Mouse (Mus musculus) liver, postnatal 0 days (tissue): ENCODE results near the gene Apela. TPM values are rescaled to one million over a fixed set of nuclear protein-coding genes. Genes with fewer than 3 reads are reported as not detected.

Experiments used
- ATAC-seq: fragments of 200-750 bp; cut with Nextera tagmentation; 2 replicates; pipeline ENCODE4 v1.8.0; 2017; ENCODE audit warnings: mild to moderate bottlenecking, moderate library complexity
- DNase-seq: peaks from one replicate; pipeline ENCODE4 v3.0.0-alpha.2; 2016
- H3K27ac ChIP-seq: fragments of 300-500 bp; sonication (generic); 2 replicates; pipeline ENCODE4 v1.5.1; 2014; ENCODE audit warnings: antibody characterized with exemption, moderate library complexity, mild to moderate bottlenecking, low read depth
- H3K27me3 ChIP-seq: fragments of 300-500 bp; sonication (generic); 2 replicates; pipeline ENCODE4 v1.6.1; 2014; ENCODE audit warnings: low read length, control low read depth, mixed read lengths; ENCODE audit not compliant: insufficient read depth
- H3K36me3 ChIP-seq: fragments of 300-500 bp; sonication (generic); replicated peaks from 2 replicates; pipeline ENCODE4 v1.6.1; 2014; ENCODE audit warnings: mild to moderate bottlenecking, control low read depth, low read length, moderate library complexity, mixed read lengths; ENCODE audit not compliant: insufficient read depth
- H3K4me1 ChIP-seq: fragments of 300-500 bp; sonication (generic); 2 replicates; pipeline ENCODE4 v1.6.1; 2014; ENCODE audit warnings: antibody characterized with exemption, mild to moderate bottlenecking, control low read depth; ENCODE audit not compliant: insufficient read depth
- H3K4me2 ChIP-seq: fragments of 300-500 bp; sonication (generic); 2 replicates; pipeline ENCODE4 v1.6.1; 2014; ENCODE audit warnings: low read depth, mild to moderate bottlenecking, low read length, moderate library complexity, mixed read lengths
- H3K4me3 ChIP-seq: fragments of 300-500 bp; sonication (generic); 2 replicates; pipeline ENCODE4 v1.5.1; 2014; ENCODE audit warnings: low read depth, low read length
- H3K9ac ChIP-seq: fragments of 300-500 bp; sonication (generic); replicated peaks from 2 replicates; pipeline ENCODE4 v1.6.1; 2014; ENCODE audit warnings: mild to moderate bottlenecking, moderate library complexity
- H3K9me3 ChIP-seq: fragments of 300-500 bp; sonication (generic); 2 replicates; pipeline ENCODE4 v1.6.1; 2016; ENCODE audit warnings: mild to moderate bottlenecking, control low read depth, low read length, mixed read lengths
- CTCF ChIP-seq: sonication (generic); IDR thresholded peaks from 2 replicates; pipeline ENCODE4 v1.5.1; 2016; ENCODE audit warnings: antibody characterized with exemption, low read depth
- EP300 ChIP-seq: IDR thresholded peaks from 2 replicates; pipeline ENCODE4 v1.6.1; 2016; ENCODE audit warnings: antibody characterized with exemption, low read depth, mild to moderate bottlenecking
- WGBS: fragments of 180-500 bp; shearing (Covaris S2); extraction: QIAGEN DNeasy Blood & Tissue Kit; methylation state at CpG from one replicate; pipeline ENCODE4 v1.1.7; 2014; ENCODE audit not compliant: insufficient replicate concordance; 5-methylcytosine and 5-hydroxymethylcytosine counted together
- polyA plus RNA-seq: library from polyadenylated mRNA; unstranded; fragments of >200 nt; fragmentation: Nextera tagmentation; extraction: Ambion mirVana; gene quantifications from 2 replicates; pipeline ENCODE4 v1.2.1, GENCODE M21; 2015

Gene Apela
- polyA plus RNA-seq, 1 experiment from 2014 or later = 0.46 TPM

- no peak overlapping the region for H3K4me2 ChIP-seq
- H3K27ac ChIP-seq = no peak overlapping the region
- TF ChIP-seq CTCF (no peak), EP300 (no peak)
- DNase-seq (no peak), ATAC-seq (no peak)
- H3K9ac ChIP-seq = no peak overlapping the region
- no peaks in the 10 kb centered on the region for H3K9me3 ChIP-seq
- H3K27me3 ChIP-seq = no peaks in the 10 kb centered on the region
- no peak overlapping the region for H3K4me3 ChIP-seq
- WGBS = 83% methylated on average over 4 of the region's 4 CpGs
- H3K36me3 ChIP-seq = no peaks in the 10 kb centered on the region
- H3K4me1 ChIP-seq = no peaks in the 10 kb centered on the region
Measured at GRCm38 (mm10) chr8:65047801-65048200, 10.7 kb upstream of the Apela start.

GRCm38 (mm10) chr8:65047193-65047592 lies 10.1 kb upstream of the Apela start:
- no peaks in the 10 kb centered on the region for H3K4me1 ChIP-seq
- no peak overlapping the region for H3K4me2 ChIP-seq
- H3K4me3 ChIP-seq = no peak overlapping the region
- WGBS = 74% methylated on average over 4 of the region's 4 CpGs
- H3K27me3 ChIP-seq = no peaks in the 10 kb centered on the region
- DNase-seq (no peak), ATAC-seq (peak; percentile 53; the same call in 1 of the 2 replicates)
- H3K9me3 ChIP-seq = no peaks in the 10 kb centered on the region
- no peak overlapping the region for H3K9ac ChIP-seq
- no peak overlapping the region for H3K27ac ChIP-seq
- H3K36me3 ChIP-seq = no peaks in the 10 kb centered on the region
- TF ChIP-seq CTCF = no peak

- peak overlapping the region; percentile 52 for H3K4me2 ChIP-seq
Measured at GRCm38 (mm10) chr8:65046565-65046964, 9.4 kb upstream of the Apela start.

GRCm38 (mm10) chr8:65034136-65034535 lies 3.0 kb downstream of the Apela start:
- Histone ChIP-seq H3K4me3 (no peak overlapping the region), H3K4me1 (no peaks in the 10 kb centered on the region), H3K27me3 (no peaks in the 10 kb centered on the region), H3K36me3 (no peaks in the 10 kb centered on the region), H3K27ac (no peak overlapping the region), H3K9ac (no peak overlapping the region), H3K4me2 (no peak overlapping the region), H3K9me3 (no peaks in the 10 kb centered on the region)
- WGBS = 40% methylated on average over 2 of the region's 2 CpGs
- ATAC-seq (no peak), DNase-seq (no peak)
- TF ChIP-seq EP300 = no peak
- TF ChIP-seq CTCF = no peak

More at GRCm38 (mm10) chr8:65046565-65046964, 9.4 kb upstream of the Apela start:
- DNase-seq (peak; percentile 15), ATAC-seq (peak; percentile 81)
- Histone ChIP-seq H3K9ac (no peak overlapping the region), H3K36me3 (no peaks in the 10 kb centered on the region), H3K9me3 (no peaks in the 10 kb centered on the region), H3K4me1 (no peaks in the 10 kb centered on the region), H3K4me3 (no peak overlapping the region), H3K27ac (no peak overlapping the region), H3K27me3 (no peaks in the 10 kb centered on the region)
- WGBS = 34% methylated on average over 5 of the region's 5 CpGs
- TF ChIP-seq CTCF (no peak), EP300 (no peak)

- DNase-seq = no peak
- H3K4me2 ChIP-seq = no peak overlapping the region
- H3K9ac ChIP-seq = no peak overlapping the region
- no peak for TF ChIP-seq CTCF
- TF ChIP-seq EP300 = no peak
- no peaks in the 10 kb centered on the region for H3K27me3 ChIP-seq
- no peak overlapping the region for H3K4me3 ChIP-seq
- no peak overlapping the region for H3K27ac ChIP-seq
- no peaks in the 10 kb centered on the region for H3K4me1 ChIP-seq
- H3K9me3 ChIP-seq = no peaks in the 10 kb centered on the region
- WGBS = 76% methylated on average over 13 of the region's 13 CpGs
- ATAC-seq = no peak
- H3K36me3 ChIP-seq = no peaks in the 10 kb centered on the region
Measured at GRCm38 (mm10) chr8:65033056-65033455, 4.1 kb downstream of the Apela start.

- WGBS = 93% methylated on average over 1 of the region's 1 CpGs
Measured at GRCm38 (mm10) chr8:65032107-65032506, 5.0 kb downstream of the Apela start.

More at GRCm38 (mm10) chr8:65032107-65032506, 5.0 kb downstream of the Apela start:
- H3K4me3 ChIP-seq = no peak overlapping the region
- ATAC-seq = no peak
- DNase-seq = no peak
- H3K27ac ChIP-seq = no peak overlapping the region
- H3K27me3 ChIP-seq = no peaks in the 10 kb centered on the region
- no peak overlapping the region for H3K4me2 ChIP-seq
- no peak overlapping the region for H3K9ac ChIP-seq
- H3K9me3 ChIP-seq = no peaks in the 10 kb centered on the region
- no peak for TF ChIP-seq CTCF
- no peak for TF ChIP-seq EP300
- no peaks in the 10 kb centered on the region for H3K4me1 ChIP-seq
- no peaks in the 10 kb centered on the region for H3K36me3 ChIP-seq
